Mouse (Mus musculus) bone marrow, adult 2 months (tissue): ENCODE data around the gene Olfr665. TPM values are rescaled to one million over a fixed set of nuclear protein-coding genes. Genes with fewer than 3 reads are reported as not detected.
"Not testable (repeated sequence)": the region's sequence is repeated elsewhere in the genome, so short reads cannot be mapped to it uniquely, and the experiment has no call there.

Source experiments
- H3K27ac ChIP-seq: fragments of 200-500 bp; 2 replicates; pipeline ENCODE4 v1.5.1; 2012; ENCODE audit warnings: low read depth, mild to moderate bottlenecking, control low read depth, inconsistent platforms, low read length; ENCODE audit not compliant: control insufficient read depth, poor library complexity, insufficient read depth
- H3K4me1 ChIP-seq: fragments of 200-500 bp; 2 replicates; pipeline ENCODE4 v1.6.1; 2011; ENCODE audit warnings: low read length; ENCODE audit not compliant: control insufficient read depth, insufficient read depth
- H3K4me3 ChIP-seq: fragments of 200-500 bp; replicated peaks from 2 replicates; pipeline ENCODE3; 2011; ENCODE audit warnings: mild to moderate bottlenecking, low read depth, low read length, control low read depth; ENCODE audit not compliant: control insufficient read depth
- CTCF ChIP-seq: fragments of 200-500 bp; IDR thresholded peaks from 2 replicates; pipeline ENCODE4 v1.5.1; 2011; ENCODE audit warnings: low read length, control low read depth; ENCODE audit not compliant: control insufficient read depth, insufficient read depth
- POLR2A ChIP-seq: fragments of 200-500 bp; IDR thresholded peaks from 2 replicates; pipeline ENCODE4 v1.6.1; 2011; ENCODE audit warnings: low read depth, mild to moderate bottlenecking, control low read depth, low read length, borderline replicate concordance; ENCODE audit not compliant: control insufficient read depth
- WGBS: fragments of 180-500 bp; shearing (Covaris S2); methylation state at CpG from one replicate; pipeline ENCODE4 v1.1.7; 2018; 5-methylcytosine and 5-hydroxymethylcytosine counted together
- polyA plus RNA-seq: library from polyadenylated mRNA; stranded (reverse); fragments of >200 nt; gene quantifications from 2 replicates; pipeline ENCODE4 v1.2.4, GENCODE M21; 2011; ENCODE audit warnings: low replicate concordance; ENCODE audit not compliant: missing spikeins, insufficient read depth, insufficient read length

The Olfr665 gene
- polyA plus RNA-seq = not detected in 2 replicates

GRCm38 (mm10) chr7:104877731-104878130, at the start of gene Olfr665:
Olfr665 (plus strand) TSS chr7:104878031.
- Histone ChIP-seq H3K27ac (no peak within 1 kb of the TSS), H3K4me3 (no peak within 1 kb of the TSS), H3K4me1 (no peaks in the 10 kb centered on the region)
- no peak for TF ChIP-seq CTCF
- TF ChIP-seq POLR2A = no peak
- 28% methylated on average over 1 of the region's 1 CpGs for WGBS

- no peak within 1 kb of the TSS for H3K4me3 ChIP-seq
- no peak for TF ChIP-seq CTCF
- no peak for TF ChIP-seq POLR2A
- no peak within 1 kb of the TSS for H3K27ac ChIP-seq
- H3K4me1 ChIP-seq = no peaks in the 10 kb centered on the region
- 38% methylated on average over 1 of the region's 1 CpGs for WGBS
Measured at GRCm38 (mm10) chr7:104842503-104842902, 35.3 kb upstream of the Olfr665 start, which contains the start of gene Usp17lb. Usp17lb (minus strand) TSS chr7:104842603.

GRCm38 (mm10) chr7:104843731-104844287, 34.0 kb upstream of the Olfr665 start:
- H3K27ac ChIP-seq = no peak overlapping the region
- TF ChIP-seq POLR2A = no peak
- no peak for TF ChIP-seq CTCF
- no peak overlapping the region for H3K4me3 ChIP-seq
- 58% methylated on average over 1 of the region's 1 CpGs for WGBS
- no peaks in the 10 kb centered on the region for H3K4me1 ChIP-seq

GRCm38 (mm10) chr7:104851546-104851945, 26.3 kb upstream of the Olfr665 start:
- not testable (repeated sequence) for H3K4me3 ChIP-seq, H3K4me1 ChIP-seq, H3K27ac ChIP-seq
- 79% methylated on average over 2 of the region's 2 CpGs for WGBS

GRCm38 (mm10) chr7:104855248-104855750, 22.5 kb upstream of the Olfr665 start:
- no peak for TF ChIP-seq POLR2A
- TF ChIP-seq CTCF = no peak
- Histone ChIP-seq H3K4me3 (no peak overlapping the region), H3K4me1 (no peaks in the 10 kb centered on the region), H3K27ac (no peak overlapping the region)
- WGBS = 68% methylated on average over 3 of the region's 3 CpGs

GRCm38 (mm10) chr7:104856709-104857108, 21.1 kb upstream of the Olfr665 start, which contains the start of gene Usp17la:
Usp17la (plus strand) TSS chr7:104857009.
- WGBS = 75% methylated on average over 2 of the region's 2 CpGs
- not testable (repeated sequence) for H3K4me3 ChIP-seq, H3K27ac ChIP-seq, H3K4me1 ChIP-seq

DNA sequence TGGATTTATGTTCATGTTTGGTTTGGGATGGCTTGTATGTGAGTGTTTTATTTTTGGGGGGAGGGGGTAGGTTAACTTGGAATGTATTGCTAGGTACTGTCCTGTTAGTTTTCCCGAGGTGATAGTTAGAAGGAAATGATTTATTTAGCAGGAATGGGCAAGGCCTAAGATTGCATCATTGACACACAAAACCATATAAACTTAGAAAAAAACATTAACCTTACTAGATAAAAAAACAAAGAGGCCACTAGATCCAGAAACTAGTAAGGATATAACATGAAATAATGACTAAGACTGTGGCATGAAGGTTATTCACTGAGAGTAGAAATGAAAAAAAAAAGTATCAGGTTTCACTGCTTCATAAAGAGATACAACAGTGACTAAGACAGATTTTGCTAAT, 20.1 kb upstream of the Olfr665 start:
- WGBS = 60% methylated on average over 1 of the region's 1 CpGs
- no peaks in the 10 kb centered on the region for H3K4me1 ChIP-seq

DNA sequence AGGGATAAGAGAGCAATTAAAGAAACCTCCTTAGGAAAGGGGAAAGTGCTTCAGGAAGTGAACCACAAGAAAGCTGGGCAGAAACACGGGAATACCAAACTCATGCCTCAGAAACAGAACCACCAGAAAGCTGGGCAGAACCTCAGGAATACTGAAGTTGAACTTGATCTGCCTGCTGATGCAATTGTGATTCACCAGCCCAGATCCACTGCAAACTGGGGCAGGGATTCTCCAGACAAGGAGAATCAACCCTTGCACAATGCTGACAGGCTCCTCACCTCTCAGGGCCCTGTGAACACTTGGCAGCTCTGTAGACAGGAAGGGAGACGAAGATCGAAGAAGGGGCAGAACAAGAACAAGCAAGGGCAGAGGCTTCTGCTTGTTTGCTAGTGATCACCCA, 16.4 kb upstream of the Olfr665 start:
- Histone ChIP-seq H3K4me3 (no peak overlapping the region), H3K4me1 (no peaks in the 10 kb centered on the region), H3K27ac (no peak overlapping the region)
- 63% methylated on average over 3 of the region's 3 CpGs for WGBS
- TF ChIP-seq CTCF (no peak), POLR2A (no peak)

More for the DNA sequence above, 20.1 kb upstream of the Olfr665 start:
- TF ChIP-seq POLR2A (no peak), CTCF (no peak)
- Histone ChIP-seq H3K27ac (no peak overlapping the region), H3K4me3 (no peak overlapping the region)

DNA sequence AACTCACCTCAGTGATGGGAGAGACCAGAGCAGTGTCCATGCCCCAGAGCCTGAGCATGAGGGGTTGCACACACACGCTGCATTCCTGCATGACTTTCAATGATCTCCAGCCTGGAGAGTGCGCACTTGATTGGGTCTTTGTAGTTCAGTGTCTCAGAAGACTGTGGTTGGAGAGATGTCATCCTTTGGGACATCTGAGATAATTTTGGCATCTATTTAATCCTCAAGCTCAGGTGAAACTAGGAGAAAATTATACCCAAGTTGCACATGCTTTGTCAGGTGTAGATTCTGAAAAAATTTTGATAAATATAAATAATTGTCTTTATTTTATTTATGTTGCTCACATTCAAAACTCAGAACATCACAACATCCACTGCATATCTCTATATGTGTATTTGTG, 18.0 kb downstream of the Olfr665 start, which contains the start of gene Olfr666:
Gene Olfr666 (minus strand): TSS at position 101 of the 400 bp plus-strand sequence.
- 65% methylated on average over 2 of the region's 2 CpGs for WGBS
- no peak for TF ChIP-seq CTCF
- TF ChIP-seq POLR2A = no peak
- Histone ChIP-seq H3K4me1 (no peaks in the 10 kb centered on the region), H3K4me3 (no peak within 1 kb of the TSS), H3K27ac (no peak within 1 kb of the TSS)
